9 mouse cellular contexts compared by ENCODE assay signal in genomic region chr7:19520032-19520431, GRCm38 (mm10). TPM values are rescaled to one million over a fixed set of nuclear protein-coding genes. Genes with fewer than 3 reads are reported as not detected.
DNase-seq lines count a peak whose midpoint lies in the region; ATAC-seq and TF ChIP-seq lines count a peak whose summit lies in the region.
"Had no signal": no experiment of that assay in that cellular context is flagged by ENCODE, and none has a peak within 500 bp of the region (broad histone marks: within the 10 kb centered on the region; RNA-seq: fewer than 3 reads in every experiment).

No protein-coding gene starts in this region.

- intact Hi-C loops in gastrocnemius, postnatal 36 days (cut with DNase I): loop anchor here (5.0 kb wide), 1 partner anchor 52 kb away; no protein-coding TSS in a partner anchor

- peaks cover 18% of the 10 kb centered on the region for H3K36me3 ChIP-seq in megakaryocyte, embryonic 14.5 days (replicated peaks; ENCODE audit: low read length)
- H3K36me3 ChIP-seq in hindbrain, embryonic 11.5 days (ENCODE audit: control insufficient read depth, insufficient read depth, low read length): no peaks in the 10 kb centered on the region
- no peaks in the 10 kb centered on the region for H3K36me3 ChIP-seq in liver, postnatal 0 days (replicated peaks; ENCODE audit: insufficient read depth, low read length)
- H3K36me3 ChIP-seq in stomach, postnatal 0 days (ENCODE audit: control insufficient read depth, insufficient read depth, low read length): no peaks in the 10 kb centered on the region

- TF ChIP-seq EP300 in liver, postnatal 0 days (IDR thresholded peaks at IDR 0.05; ENCODE audit: low read depth): no peak
- TF ChIP-seq EP300 in stomach, postnatal 0 days (optimal IDR thresholded peaks at IDR 0.05): no peak

- 5% methylated on average over 22 of the region's 23 CpGs for WGBS in hindbrain, embryonic 11.5 days
- 8% methylated on average over 23 of the region's 23 CpGs for WGBS in liver, postnatal 0 days (ENCODE audit: insufficient replicate concordance)
- 11% methylated on average over 23 of the region's 23 CpGs for WGBS in stomach, postnatal 0 days

- peaks cover 65% of the 10 kb centered on the region for H3K4me1 ChIP-seq in megakaryocyte, embryonic 14.5 days
- peaks cover 9% of the 10 kb centered on the region for H3K4me1 ChIP-seq in hindbrain, embryonic 11.5 days (replicated peaks; ENCODE audit: control insufficient read depth, insufficient read depth, low read length)
- H3K4me1 ChIP-seq in liver, postnatal 0 days (ENCODE audit: insufficient read depth): peaks cover 18% of the 10 kb centered on the region
- H3K4me1 ChIP-seq in stomach, postnatal 0 days (replicated peaks; ENCODE audit: control insufficient read depth, insufficient read depth): peaks cover 10% of the 10 kb centered on the region

- TF ChIP-seq CTCF in liver, postnatal 0 days (IDR thresholded peaks at IDR 0.05; ENCODE audit: low read depth): no peak
- TF ChIP-seq CTCF in stomach, postnatal 0 days (IDR thresholded peaks at IDR 0.05; ENCODE audit: low read depth): no peak

- peak overlapping the region; percentile 56 for H3K4me3 ChIP-seq in megakaryocyte, embryonic 14.5 days (replicated peaks)
- H3K4me3 ChIP-seq in hindbrain, embryonic 11.5 days (ENCODE audit: low read depth, low read length): peak overlapping the region; percentile 18
- H3K4me3 ChIP-seq in liver, postnatal 0 days (ENCODE audit: low read depth, low read length): no peak overlapping the region
- H3K4me3 ChIP-seq in stomach, postnatal 0 days (ENCODE audit: low read depth, low read length): no peak overlapping the region; the same call in 1 of the 2 replicates
- H3K4me3 ChIP-seq: myocyte had no signal

- peak overlapping the region; percentile 43 for H3K4me2 ChIP-seq in hindbrain, embryonic 11.5 days (replicated peaks; ENCODE audit: low read depth, low read length)
- peak overlapping the region; percentile 40; the same call in 1 of the 2 replicates for H3K4me2 ChIP-seq in liver, postnatal 0 days (ENCODE audit: low read depth, low read length)
- H3K4me2 ChIP-seq in stomach, postnatal 0 days (replicated peaks; ENCODE audit: low read depth): peak overlapping the region; percentile 4; the same call in 1 of the 2 replicates

- DNase-seq in hindbrain, embryonic 11.5 days (ENCODE audit: low spot score): no peak
- no peak for DNase-seq in liver, postnatal 0 days
- DNase-seq in stomach, postnatal 0 days (ENCODE audit: low spot score): no peak
- no peak for DNase-seq in gastrocnemius, postnatal 36 days
- DNase-seq in kidney, postnatal 36 days: no peak
- DNase-seq: cerebellum, adult 9-10 months had no signal

- H3K27me3 ChIP-seq in megakaryocyte, embryonic 14.5 days (replicated peaks): peaks cover 83% of the 10 kb centered on the region
- H3K27me3 ChIP-seq in hindbrain, embryonic 11.5 days (ENCODE audit: control insufficient read depth, insufficient read depth, low read length): peaks cover 68% of the 10 kb centered on the region
- peaks cover 82% of the 10 kb centered on the region for H3K27me3 ChIP-seq in liver, postnatal 0 days (ENCODE audit: insufficient read depth, low read length)
- H3K27me3 ChIP-seq in stomach, postnatal 0 days (ENCODE audit: control insufficient read depth, insufficient read depth, low read length): peaks cover 28% of the 10 kb centered on the region; the same call in 1 of the 2 replicates

- H3K9ac ChIP-seq in hindbrain, embryonic 11.5 days (ENCODE audit: low read depth, low read length): peak overlapping the region; percentile 33; the same call in 1 of the 2 replicates
- H3K9ac ChIP-seq in liver, postnatal 0 days (replicated peaks): peak overlapping the region; percentile 16; the same call in 1 of the 2 replicates
- H3K9ac ChIP-seq in stomach, postnatal 0 days (ENCODE audit: low read length): peak overlapping the region; percentile 4; the same call in 1 of the 2 replicates

- no peak for ATAC-seq in megakaryocyte, adult 5-6 weeks (ENCODE audit: poor library complexity, severe bottlenecking)
- no peak for ATAC-seq in hindbrain, embryonic 11.5 days (ENCODE audit: low FRiP score)
- ATAC-seq in liver, postnatal 0 days: no peak
- no peak for ATAC-seq in stomach, postnatal 0 days (ENCODE audit: low FRiP score, low TSS enrichment)

- peaks cover 10% of the 10 kb centered on the region for H3K9me3 ChIP-seq in megakaryocyte, embryonic 14.5 days
- no peaks in the 10 kb centered on the region for H3K9me3 ChIP-seq in hindbrain, embryonic 11.5 days (ENCODE audit: control insufficient read depth, low read length)
- no peaks in the 10 kb centered on the region for H3K9me3 ChIP-seq in liver, postnatal 0 days (ENCODE audit: low read length)
- H3K9me3 ChIP-seq in stomach, postnatal 0 days (ENCODE audit: control insufficient read depth, low read length): no peaks in the 10 kb centered on the region

- H3K27ac ChIP-seq in hindbrain, embryonic 11.5 days (ENCODE audit: low read depth, low read length): no peak overlapping the region
- no peak overlapping the region for H3K27ac ChIP-seq in liver, postnatal 0 days (ENCODE audit: low read depth)
- no peak overlapping the region for H3K27ac ChIP-seq in stomach, postnatal 0 days (replicated peaks)

RNA-seq across cellular contexts. Expression of gene Nkpd1, which starts 2.4 kb away (rescaled TPM):
- 1.3 and 2.9 TPM in 2 replicates for polyA plus RNA-seq in megakaryocyte, embryonic 14.5 days (2012; ENCODE audit: insufficient read depth, low replicate concordance)
- total RNA-seq in megakaryocyte, adult 5-6 weeks (2015): 0.23 TPM in 1 of 2 replicates, not detected in the other
- total RNA-seq in megakaryocyte, adult 5-6 weeks (2017): not detected in 2 replicates
- polyA plus RNA-seq in hindbrain, embryonic 11.5 days (2014; fragmentation: Nextera tagmentation; extraction: Ambion mirVana): 0.10 and 0.17 TPM in 2 replicates
- not detected in 2 replicates for polyA plus RNA-seq in liver, postnatal 0 days (2015; fragmentation: Nextera tagmentation; extraction: Ambion mirVana)
- 30.8 and 33.0 TPM in 2 replicates for polyA plus RNA-seq in stomach, postnatal 0 days (2015; fragmentation: Nextera tagmentation; extraction: Ambion mirVana)
- not detected for total RNA-seq in gastrocnemius, postnatal 36 days (2021)

RNA-seq across cellular contexts. Expression of gene Trappc6a, which starts 11.8 kb away (rescaled TPM):
- polyA plus RNA-seq in megakaryocyte, embryonic 14.5 days (2012; ENCODE audit: insufficient read depth, low replicate concordance): 608 and 613 TPM in 2 replicates
- total RNA-seq in megakaryocyte, adult 5-6 weeks (2015): 27.1 and 32.1 TPM in 2 replicates
- 15.3 and 18.0 TPM in 2 replicates for total RNA-seq in megakaryocyte, adult 5-6 weeks (2017)
- 45.7 and 49.8 TPM in 2 replicates for polyA plus RNA-seq in hindbrain, embryonic 11.5 days (2014; fragmentation: Nextera tagmentation; extraction: Ambion mirVana)
- 51.6 and 52.5 TPM in 2 replicates for polyA plus RNA-seq in liver, postnatal 0 days (2015; fragmentation: Nextera tagmentation; extraction: Ambion mirVana)
- polyA plus RNA-seq in stomach, postnatal 0 days (2015; fragmentation: Nextera tagmentation; extraction: Ambion mirVana): 113 and 123 TPM in 2 replicates
- 1 to 10 TPM; 6.4 to 8.8 TPM for total RNA-seq in gastrocnemius, postnatal 36 days (2021)

RNA-seq across cellular contexts. Expression of gene Bloc1s3, which starts 11.9 kb away (rescaled TPM):
- polyA plus RNA-seq in megakaryocyte, embryonic 14.5 days (2012; ENCODE audit: insufficient read depth, low replicate concordance): 5.5 and 6.5 TPM in 2 replicates
- total RNA-seq in megakaryocyte, adult 5-6 weeks (2015): 3.9 and 6.2 TPM in 2 replicates
- 2.7 and 4.0 TPM in 2 replicates for total RNA-seq in megakaryocyte, adult 5-6 weeks (2017)
- polyA plus RNA-seq in hindbrain, embryonic 11.5 days (2014; fragmentation: Nextera tagmentation; extraction: Ambion mirVana): 2.4 and 2.5 TPM in 2 replicates
- 0.94 and 1.1 TPM in 2 replicates for polyA plus RNA-seq in liver, postnatal 0 days (2015; fragmentation: Nextera tagmentation; extraction: Ambion mirVana)
- polyA plus RNA-seq in stomach, postnatal 0 days (2015; fragmentation: Nextera tagmentation; extraction: Ambion mirVana): 3.2 and 3.7 TPM in 2 replicates
- total RNA-seq in gastrocnemius, postnatal 36 days (2021): 1 to 10 TPM; 1.5 to 1.7 TPM

RNA-seq across cellular contexts. Expression of gene Ppp1r37, which starts 42.8 kb away (rescaled TPM):
- 88.1 and 108 TPM in 2 replicates for polyA plus RNA-seq in megakaryocyte, embryonic 14.5 days (2012; ENCODE audit: insufficient read depth, low replicate concordance)
- 10.4 and 13.1 TPM in 2 replicates for total RNA-seq in megakaryocyte, adult 5-6 weeks (2015)
- 14.1 and 14.3 TPM in 2 replicates for total RNA-seq in megakaryocyte, adult 5-6 weeks (2017)
- polyA plus RNA-seq in hindbrain, embryonic 11.5 days (2014; fragmentation: Nextera tagmentation; extraction: Ambion mirVana): 4.2 and 5.8 TPM in 2 replicates
- 8.1 and 8.3 TPM in 2 replicates for polyA plus RNA-seq in liver, postnatal 0 days (2015; fragmentation: Nextera tagmentation; extraction: Ambion mirVana)
- polyA plus RNA-seq in stomach, postnatal 0 days (2015; fragmentation: Nextera tagmentation; extraction: Ambion mirVana): 16.5 and 21.2 TPM in 2 replicates
- total RNA-seq in gastrocnemius, postnatal 36 days (2021): 10 to 100 TPM; 34.8 to 41.4 TPM

RNA-seq across cellular contexts. Expression of gene Exoc3l2, which starts 56.9 kb away (rescaled TPM):
- 40.8 and 53.6 TPM in 2 replicates for polyA plus RNA-seq in megakaryocyte, embryonic 14.5 days (2012; ENCODE audit: insufficient read depth, low replicate concordance)
- 0.09 and 0.14 TPM in 2 replicates for total RNA-seq in megakaryocyte, adult 5-6 weeks (2015)
- total RNA-seq in megakaryocyte, adult 5-6 weeks (2017): 0.28 and 0.62 TPM in 2 replicates
- 0.66 and 0.76 TPM in 2 replicates for polyA plus RNA-seq in hindbrain, embryonic 11.5 days (2014; fragmentation: Nextera tagmentation; extraction: Ambion mirVana)
- 1.1 and 1.7 TPM in 2 replicates for polyA plus RNA-seq in liver, postnatal 0 days (2015; fragmentation: Nextera tagmentation; extraction: Ambion mirVana)
- 0.97 and 1.1 TPM in 2 replicates for polyA plus RNA-seq in stomach, postnatal 0 days (2015; fragmentation: Nextera tagmentation; extraction: Ambion mirVana)
- under 1 TPM; 0.51 to 0.72 TPM for total RNA-seq in gastrocnemius, postnatal 36 days (2021)
- polyA plus RNA-seq: myocyte had no signal

Comparison
In these comparisons a context has a peak if more than half of its experiments do, and no peak if none do; other contexts are left out.
1. H3K4me3 ChIP-seq: peak in megakaryocyte, embryonic 14.5 days (single experiment) and hindbrain, embryonic 11.5 days (single experiment); none in liver, postnatal 0 days (single experiment) and stomach, postnatal 0 days (single experiment).
2. Peak in every context shown above with its lines, with median percentiles within 50 percentile points of each other: H3K4me2 ChIP-seq and H3K9ac ChIP-seq.